Comparison of ENCODE assay signal across 8 mouse cellular contexts in the genomic region with DNA sequence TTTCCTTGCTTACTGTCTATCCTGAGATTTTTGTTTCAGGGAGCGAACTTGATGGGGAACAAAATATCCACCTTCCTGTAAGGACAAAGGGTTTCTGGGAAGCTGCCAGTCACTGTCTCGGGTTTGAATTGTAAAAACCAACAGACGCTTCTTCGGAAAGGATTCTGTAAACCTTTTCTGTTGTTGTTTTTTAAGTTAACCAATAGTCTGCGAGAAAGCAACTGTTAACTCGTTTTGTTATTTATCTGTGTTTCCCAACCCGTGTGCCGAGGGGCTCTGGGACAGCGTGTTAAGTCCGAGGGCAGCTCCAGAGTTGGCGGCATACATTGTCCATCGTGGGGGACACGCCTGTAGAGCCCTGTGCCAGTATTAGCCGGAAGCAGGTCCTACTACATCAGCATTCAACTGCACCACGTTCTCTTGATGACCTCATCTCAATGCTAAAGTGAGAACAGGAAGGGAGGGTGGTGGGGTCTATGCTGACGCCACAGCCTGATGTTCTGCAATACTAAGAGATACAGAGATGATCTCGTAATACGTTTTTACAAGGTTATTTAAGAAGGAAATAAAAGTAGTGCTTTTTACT.
DNase-seq lines count a peak whose midpoint lies in the region; ATAC-seq lines count a peak whose summit lies in the region.

No protein-coding gene starts in this region.

- no peaks in the 10 kb centered on the region for H3K9me3 ChIP-seq in midbrain, embryonic 12.5 days

- H3K27ac ChIP-seq in midbrain, embryonic 12.5 days (replicated peaks): peak overlapping the region; percentile 47; the same call in 1 of the 2 replicates

- DNase-seq in frontal cortex, postnatal 14 days (ENCODE audit: low spot score in 2 of 2): no peak
- peak; percentile 42 for DNase-seq in embryo, embryonic 10.5 days (ENCODE audit: low spot score)
- peak; percentile 24 for DNase-seq in heart, postnatal 4 days
- no peak for DNase-seq in yolk sac, embryonic 10.5 days (ENCODE audit: low spot score)
- DNase-seq in layer of hippocampus, adult 8-10 months (ENCODE audit: low spot score in 2 of 2): no peak
- no peak for DNase-seq in cerebellum, adult 11-12 months

- ATAC-seq in frontal cortex, adult (ENCODE audit: low TSS enrichment): peak; percentile 41; the same call in 1 of the 2 replicates
- no peak for ATAC-seq in midbrain, embryonic 12.5 days (ENCODE audit: low FRiP score, low read depth)

- H3K27me3 ChIP-seq in midbrain, embryonic 12.5 days: no peaks in the 10 kb centered on the region

- WGBS in midbrain, embryonic 12.5 days: 64% methylated on average over 18 of the region's 18 CpGs

- H3K36me3 ChIP-seq in midbrain, embryonic 12.5 days: no peaks in the 10 kb centered on the region

- H3K4me1 ChIP-seq in midbrain, embryonic 12.5 days: peaks cover 32% of the 10 kb centered on the region

- H3K4me2 ChIP-seq in midbrain, embryonic 12.5 days (replicated peaks): peak overlapping the region; percentile 33; the same call in 1 of the 2 replicates

- no peak overlapping the region for H3K4me3 ChIP-seq in midbrain, embryonic 12.5 days

- H3K9ac ChIP-seq in midbrain, embryonic 12.5 days (replicated peaks): no peak overlapping the region; the same call in 1 of the 2 replicates

Comparison
In these comparisons a context has a peak if more than half of its experiments do, and no peak if none do; other contexts are left out.
1. DNase-seq: peak in embryo, embryonic 10.5 days (single experiment) and heart, postnatal 4 days (single experiment); none in frontal cortex, postnatal 14 days (0 of 2), yolk sac, embryonic 10.5 days (single experiment), layer of hippocampus, adult 8-10 months (0 of 2) and cerebellum, adult 11-12 months (single experiment).